Mouse (Mus musculus): ENCODE data around the gene Flvcr1.
A peak's percentile ranks its signal among the peaks of the same experiment; 100 is the strongest.

The Flvcr1 gene

DNA sequence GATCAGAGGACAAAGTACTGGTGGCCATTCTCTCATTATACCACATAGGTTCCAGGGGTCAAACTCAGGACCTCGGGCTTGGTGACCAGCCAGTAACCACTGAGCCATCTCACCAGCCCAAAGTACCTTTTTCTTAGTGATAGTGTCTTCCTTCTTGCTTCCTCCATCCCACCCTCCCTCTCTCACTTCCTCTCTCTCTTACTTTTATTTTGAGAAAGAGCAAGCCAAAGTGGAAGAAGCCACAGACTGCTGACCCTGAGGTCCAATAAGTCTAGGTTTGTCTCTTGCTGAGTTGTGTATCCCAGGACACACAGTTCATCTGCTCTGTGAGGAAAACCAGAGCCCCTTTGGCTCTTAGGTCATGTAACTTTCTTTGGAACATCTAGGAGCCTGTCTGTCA, 45.5 kb downstream of the Flvcr1 start:
- DNase-seq (ENCODE audit: low spot score) = no peak

DNA sequence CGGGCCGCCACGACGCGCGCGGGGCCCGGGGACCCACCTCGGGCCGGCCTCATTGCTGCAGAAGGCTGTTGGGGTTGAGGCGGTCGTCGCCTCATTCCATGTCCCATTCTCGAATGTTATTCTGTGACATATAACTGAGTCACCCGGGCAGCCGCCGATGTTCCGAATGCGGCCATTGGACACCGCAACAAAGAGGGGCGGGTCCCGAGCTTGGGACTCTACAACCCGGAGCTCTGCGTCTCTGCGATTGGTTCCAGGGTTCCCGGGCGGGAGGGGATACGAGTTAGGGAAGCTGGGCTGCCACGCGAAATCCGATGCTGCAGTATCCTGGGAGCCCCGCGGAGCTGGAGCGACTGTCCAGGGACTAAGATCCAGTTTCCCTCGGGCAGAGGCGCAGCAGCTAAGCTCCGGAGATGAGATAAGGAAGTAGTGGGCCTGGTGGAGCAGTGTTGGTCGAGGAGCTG, 46.8 kb downstream of the Flvcr1 start, which contains the start of gene Vash2:
Vash2 (minus strand) TSS at position 197 of the 464 bp plus-strand sequence.
- DNase-seq (ENCODE audit: low spot score) = peak; percentile 73

DNA sequence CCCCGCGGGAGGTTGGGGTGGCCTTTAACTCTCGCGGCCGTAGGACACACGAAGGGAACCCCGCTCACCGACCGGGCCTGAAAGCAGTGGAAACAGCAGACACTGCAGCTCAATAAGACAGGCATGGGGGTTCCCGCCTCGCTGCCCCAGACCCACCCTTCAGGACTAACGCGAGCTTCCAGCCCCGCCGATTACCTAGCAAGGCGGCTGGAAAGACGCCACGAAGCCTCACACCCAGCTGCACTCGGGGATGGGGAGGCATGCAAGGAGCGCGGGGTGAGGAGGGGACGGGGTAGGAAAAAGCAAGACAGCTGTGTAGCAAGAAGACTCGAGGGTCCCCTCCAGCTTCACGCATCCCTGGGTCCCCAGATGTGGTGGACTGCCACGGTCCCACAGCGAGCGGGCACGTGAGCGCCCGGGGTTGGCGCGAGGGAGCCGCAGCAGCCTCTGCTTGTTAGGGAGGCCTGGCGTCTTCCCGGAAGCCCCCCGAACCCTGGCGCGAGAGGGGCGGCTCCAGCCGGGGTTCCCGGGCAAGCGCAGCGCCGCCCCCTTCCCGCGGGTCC, 47.4 kb downstream of the Flvcr1 start:
- DNase-seq (ENCODE audit: low spot score) = no peak

DNA sequence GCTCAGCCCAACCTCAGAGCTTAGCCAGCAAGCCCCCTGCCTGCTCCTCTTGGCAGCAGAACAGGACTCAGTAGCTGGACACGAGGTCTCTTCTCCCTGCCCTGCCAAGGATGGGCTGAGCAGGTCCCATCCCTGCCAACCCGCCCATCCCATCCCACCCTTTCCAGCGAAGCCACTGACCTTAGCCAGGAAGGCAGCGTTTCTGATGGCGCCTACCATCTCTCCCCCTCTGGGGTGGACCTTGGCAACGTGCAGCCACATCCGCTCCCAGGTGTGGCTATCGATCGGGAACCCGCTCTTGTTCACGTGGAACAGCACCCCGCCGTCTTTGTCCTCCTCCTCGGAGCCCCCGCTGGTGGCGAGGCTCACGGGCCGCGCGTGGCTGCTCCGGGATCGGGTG, 48.0 kb downstream of the Flvcr1 start:
- no peak for DNase-seq (ENCODE audit: low spot score)

DNA sequence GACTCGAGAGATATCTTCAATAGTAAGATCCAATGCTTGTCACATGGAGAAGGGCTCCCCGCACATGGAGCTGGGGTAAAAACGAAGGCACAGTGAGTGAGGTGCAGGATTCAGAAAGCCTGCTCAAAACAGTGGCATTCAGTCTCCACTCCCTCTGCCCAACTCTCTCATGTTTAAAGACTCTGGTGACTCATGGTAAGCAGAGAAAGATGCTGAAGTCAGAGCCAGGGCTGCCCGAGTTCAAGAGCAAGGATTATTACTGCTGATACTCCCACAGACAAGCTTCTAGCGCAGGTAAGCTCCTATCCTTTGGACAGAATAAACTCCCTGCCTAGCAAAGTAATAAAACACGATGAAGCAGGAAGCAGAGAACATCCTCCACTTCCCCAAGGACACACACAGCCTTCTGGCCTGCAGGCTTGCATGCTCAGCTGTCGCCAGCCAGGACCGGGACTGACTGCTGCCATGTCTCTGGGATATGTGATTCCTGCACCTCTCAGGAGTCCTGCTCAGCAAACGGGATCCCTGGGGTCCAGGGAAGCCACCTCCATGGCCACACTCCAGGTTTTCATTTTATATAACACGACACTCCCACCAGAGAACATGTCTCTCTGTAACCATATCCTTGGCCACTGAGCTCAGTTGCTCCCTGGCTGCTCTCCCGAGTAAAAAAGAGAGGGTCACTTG, 48.9 kb downstream of the Flvcr1 start:
- DNase-seq (ENCODE audit: low spot score) = no peak

DNA sequence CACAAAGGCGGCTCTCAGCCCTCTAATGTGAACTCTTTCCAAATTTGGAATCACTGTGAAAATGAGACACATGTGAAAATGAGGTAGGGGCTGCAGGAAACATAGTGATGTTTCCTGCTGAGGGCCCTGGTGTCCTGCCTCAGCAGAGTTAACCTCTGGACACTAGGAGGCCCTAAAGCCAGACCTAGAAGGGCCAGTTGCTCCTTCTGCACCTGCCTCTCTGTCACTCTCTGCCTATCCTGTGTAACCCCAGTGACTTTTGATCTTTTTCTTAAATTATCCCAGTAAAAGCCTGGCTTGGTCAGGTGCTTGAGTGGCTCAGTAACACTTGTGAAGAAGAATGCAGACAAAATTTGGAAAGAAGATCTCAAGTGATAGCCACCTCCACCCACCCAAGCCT, 51.1 kb downstream of the Flvcr1 start:
- no peak for DNase-seq (ENCODE audit: low spot score)

DNA sequence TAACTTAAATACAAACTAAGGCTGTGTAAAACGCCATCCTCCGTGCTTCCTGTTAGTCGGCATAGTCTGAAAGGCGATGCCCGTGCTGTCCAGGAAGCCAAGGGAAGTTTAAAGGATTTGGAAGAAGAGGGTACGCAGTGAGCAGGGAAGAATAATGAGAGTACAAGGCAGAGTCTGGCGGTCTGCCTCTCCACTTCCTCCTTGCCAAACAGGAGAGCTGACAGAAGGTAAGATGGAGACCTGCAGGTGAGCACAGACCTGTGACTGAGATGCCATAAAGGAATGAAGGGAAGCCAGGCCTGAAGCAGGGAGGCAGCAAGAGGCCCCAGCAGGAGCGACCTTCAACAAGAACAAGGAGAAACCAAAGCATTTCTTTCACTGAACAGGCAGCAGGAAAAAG, 51.8 kb downstream of the Flvcr1 start:
- DNase-seq (ENCODE audit: low spot score) = no peak

DNA sequence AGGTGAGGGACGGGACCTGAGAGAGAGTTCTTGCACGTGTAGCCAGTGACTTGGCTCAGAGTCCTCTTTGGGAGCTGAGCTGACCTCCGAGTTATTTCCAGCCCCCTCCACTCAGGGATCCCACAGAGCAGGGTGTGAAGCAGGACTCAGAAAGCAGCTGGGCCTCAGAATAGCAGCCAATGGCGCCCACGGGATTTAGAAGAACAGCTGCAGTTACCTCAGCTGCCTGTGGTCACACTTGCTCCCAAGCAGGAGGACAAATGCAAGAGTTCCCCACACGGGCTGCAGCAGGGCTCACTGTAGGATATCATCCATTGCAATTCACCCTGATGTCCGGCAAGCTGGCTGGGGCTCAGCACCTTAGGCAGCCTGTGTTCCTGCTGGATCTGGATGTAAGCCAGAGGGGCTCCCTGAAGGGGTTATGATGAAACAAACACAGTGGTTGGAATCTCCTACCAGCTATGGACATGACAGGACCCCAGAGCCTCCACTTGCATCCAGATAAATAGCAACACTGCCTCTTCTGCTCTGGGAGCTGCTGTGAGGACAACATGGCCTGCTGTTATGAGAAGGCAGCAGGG, 53.3 kb downstream of the Flvcr1 start:
- DNase-seq (ENCODE audit: low spot score) = no peak

DNA sequence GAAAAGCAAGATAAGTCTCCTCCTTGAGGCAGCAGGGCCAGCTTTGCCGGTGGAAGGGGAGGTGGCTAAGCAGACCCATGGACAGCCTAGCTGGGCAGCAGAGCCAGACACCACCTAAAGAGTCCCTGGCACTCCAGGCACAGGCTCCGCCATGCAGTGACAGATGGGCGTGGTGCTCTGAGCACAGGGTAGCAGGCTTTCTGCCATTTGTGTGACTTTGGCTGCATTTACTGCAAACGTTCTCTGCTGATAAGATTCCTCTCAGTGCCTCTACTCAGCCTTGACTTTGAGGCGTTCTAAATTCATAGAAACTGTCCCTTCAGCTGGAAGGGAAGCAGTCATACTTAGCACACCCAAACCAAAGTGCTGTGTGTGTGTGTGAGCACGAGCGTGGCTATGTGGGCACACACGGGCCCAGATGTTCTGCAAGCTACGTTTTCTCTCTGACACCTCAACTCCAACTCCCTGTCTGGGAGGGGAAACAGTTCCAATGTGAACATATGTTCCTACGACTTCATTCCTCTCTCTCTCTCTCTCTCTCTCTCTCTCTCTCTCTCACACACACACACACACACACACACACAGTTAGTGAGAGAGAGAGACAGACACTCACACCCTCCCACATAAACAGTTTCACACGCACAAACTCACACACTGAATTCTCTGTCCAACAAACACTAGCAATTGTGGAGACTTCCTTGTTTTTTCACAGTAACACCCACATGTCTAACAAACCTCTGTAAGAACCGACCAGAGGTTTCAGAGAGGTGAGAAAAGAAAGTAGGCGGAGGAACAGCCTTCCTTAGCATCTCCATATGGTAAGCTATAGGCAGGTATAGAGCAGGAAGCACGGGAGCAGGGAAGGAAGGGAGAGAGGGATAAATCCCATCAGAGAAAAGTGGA, 54.0 kb downstream of the Flvcr1 start:
- DNase-seq (ENCODE audit: low spot score) = no peak

DNA sequence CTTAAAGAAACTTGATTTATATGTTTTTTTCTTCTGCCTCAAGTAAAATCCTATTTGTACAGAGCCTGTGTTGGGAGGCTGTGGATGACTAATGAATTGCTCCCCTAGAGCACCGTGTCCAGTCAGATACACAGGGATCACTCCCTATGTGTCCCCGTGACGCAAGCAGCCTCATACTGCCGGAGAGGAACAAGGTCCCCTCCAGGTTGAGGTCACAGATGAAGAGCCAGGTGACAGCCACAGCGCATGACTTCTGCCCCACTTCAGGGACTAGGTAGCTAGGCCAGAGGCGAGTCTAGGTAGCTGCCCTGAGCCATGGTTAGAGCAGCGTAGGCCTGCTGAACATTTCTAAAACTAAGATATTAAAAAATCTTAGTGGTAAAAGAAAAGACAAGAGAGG, 57.9 kb downstream of the Flvcr1 start:
- DNase-seq (ENCODE audit: low spot score) = no peak

DNA sequence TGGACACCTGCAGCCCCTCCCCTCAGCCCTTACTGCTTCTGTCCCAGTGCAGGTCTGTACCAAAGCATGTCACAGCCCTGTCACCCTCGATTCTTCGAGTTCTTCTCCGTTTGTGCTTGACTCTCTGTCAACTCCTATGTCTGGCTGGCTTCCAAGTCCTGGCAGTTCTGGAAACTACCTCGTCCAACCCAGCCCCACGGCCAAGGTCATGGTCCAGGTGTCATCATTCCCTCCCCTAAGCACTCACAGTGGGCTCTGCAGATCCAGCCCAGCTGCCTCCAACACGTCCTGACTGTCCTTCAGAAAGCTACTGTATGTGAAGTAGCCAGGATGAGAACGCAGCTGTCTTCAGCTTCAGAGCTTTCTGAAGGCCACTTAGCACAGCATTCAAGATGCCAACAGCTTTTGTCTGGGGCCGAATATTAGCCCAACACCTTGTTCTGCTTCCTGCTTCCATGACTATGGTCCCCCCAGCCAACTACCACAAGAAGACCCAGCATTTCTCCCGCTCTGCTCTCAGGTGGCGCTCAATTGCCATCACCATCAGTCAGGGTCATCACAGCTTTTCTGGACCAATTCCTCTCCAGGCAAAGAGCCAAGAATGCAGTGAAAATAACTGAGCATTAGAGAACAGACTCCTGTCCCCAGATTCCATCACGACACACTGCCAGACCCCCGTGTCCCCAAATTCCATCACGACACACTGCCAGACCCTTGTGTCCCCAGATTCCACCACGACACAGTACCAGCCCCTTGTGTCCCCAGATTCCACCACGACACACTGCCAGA, 60.8 kb downstream of the Flvcr1 start:
- no peak for DNase-seq (ENCODE audit: low spot score)

DNA sequence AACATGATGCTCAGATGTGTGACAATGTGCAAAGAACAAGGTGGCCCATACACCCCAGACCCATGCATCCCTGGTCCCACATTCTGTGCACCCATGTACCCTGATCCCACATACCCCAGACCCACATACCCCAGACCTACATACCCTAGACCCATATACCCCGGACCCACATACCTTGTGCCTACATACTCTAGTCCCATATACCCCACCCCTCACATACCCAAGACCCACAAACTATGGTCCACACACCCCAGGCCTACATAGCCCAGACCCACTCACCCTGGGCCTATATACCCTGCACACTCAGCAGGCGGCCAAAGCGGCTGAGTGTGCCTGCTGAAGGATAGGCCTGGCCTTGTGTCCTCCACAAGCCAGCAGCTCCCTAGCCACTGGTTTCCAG, 63.2 kb downstream of the Flvcr1 start:
- no peak for DNase-seq (ENCODE audit: low spot score)

DNA sequence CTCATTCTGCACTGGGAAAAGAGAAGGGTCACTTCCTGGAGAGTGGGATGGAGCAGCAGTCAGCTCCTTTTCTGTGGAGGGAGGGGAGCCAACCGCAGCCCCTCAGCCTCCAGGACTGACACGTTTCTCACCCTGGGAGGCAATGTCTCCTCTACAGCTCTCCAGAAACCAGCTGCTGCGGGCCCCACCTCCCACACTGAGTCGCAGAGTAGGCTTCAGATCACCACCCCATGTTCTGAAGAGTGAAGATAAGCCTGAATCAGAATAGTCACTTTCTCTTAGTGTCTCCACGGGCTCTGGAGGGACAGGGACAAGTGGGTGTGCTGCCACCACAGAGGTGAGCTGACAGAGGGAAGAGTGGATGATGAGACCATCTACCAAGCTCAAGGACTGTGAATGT, 67.1 kb downstream of the Flvcr1 start:
- DNase-seq (ENCODE audit: low spot score) = no peak
